Mouse (Mus musculus): ENCODE results near the gene P2ry13.
A peak's percentile ranks its signal among the peaks of the same experiment; 100 is the strongest.

The P2ry13 gene

DNA sequence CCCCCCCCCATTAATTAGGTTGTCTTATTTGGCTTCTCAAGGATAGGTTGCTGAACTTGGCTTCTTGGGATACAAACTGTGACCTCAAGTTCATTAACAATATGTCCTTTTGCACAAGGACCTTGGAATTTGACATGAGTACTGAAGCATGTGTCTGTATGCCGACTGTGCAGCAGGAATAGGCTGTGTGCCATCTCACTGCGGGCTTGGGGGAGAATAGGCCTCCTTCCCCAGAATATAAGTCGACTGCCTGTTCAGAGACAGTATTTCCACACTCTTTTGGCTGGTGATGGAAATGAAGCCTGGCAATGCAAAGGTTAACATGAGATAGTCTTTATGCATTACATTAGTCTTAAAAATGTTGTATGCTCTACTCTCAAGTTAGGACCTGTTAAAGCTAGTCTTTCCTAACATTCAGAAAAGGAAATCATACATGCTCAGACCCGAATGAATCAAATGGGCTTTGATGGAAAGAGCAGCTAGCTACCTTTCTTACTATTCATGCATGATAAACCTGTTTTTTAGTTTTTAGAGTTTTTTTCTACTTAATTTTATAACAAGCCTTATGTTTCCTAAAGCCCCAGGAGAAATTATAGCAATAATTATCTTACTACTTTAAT is 13.2 kb downstream of the P2ry13 start:
- no peak for DNase-seq (ENCODE audit: low spot score)

- DNase-seq (ENCODE audit: low spot score), result no peak
Observed at GRCm38 (mm10) chr3:59194938-59195337, 15.7 kb downstream of the P2ry13 start, which contains the start of gene Gpr87. TSS of gene Gpr87 (minus strand) at chr3:59195104.

DNA sequence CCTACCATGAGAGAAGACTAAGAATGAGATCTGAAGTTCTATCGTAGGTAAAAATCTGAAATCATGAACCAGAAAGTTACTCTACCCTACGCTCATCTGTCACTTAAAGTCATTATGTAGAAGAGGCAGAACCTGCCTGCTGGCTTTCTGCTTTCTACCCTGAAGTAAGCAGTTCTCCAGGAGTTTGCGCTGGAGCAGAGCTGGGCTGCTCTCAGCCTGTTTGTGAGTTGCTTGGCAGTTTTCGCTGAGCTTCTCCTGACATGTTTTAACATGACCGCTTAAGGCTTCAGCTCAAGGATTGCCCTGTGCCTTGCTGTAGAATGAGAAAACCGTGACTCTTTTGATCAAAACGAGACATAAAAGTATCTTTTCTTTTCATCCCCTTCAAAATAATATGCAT is 16.6 kb downstream of the P2ry13 start:
- DNase-seq (ENCODE audit: low spot score), result no peak

GRCm38 (mm10) chr3:59191674-59192073 is 19.0 kb downstream of the P2ry13 start:
- no peak for DNase-seq (ENCODE audit: low spot score)

GRCm38 (mm10) chr3:59187336-59187735 is 23.3 kb downstream of the P2ry13 start:
- no peak for DNase-seq (ENCODE audit: low spot score)

DNA sequence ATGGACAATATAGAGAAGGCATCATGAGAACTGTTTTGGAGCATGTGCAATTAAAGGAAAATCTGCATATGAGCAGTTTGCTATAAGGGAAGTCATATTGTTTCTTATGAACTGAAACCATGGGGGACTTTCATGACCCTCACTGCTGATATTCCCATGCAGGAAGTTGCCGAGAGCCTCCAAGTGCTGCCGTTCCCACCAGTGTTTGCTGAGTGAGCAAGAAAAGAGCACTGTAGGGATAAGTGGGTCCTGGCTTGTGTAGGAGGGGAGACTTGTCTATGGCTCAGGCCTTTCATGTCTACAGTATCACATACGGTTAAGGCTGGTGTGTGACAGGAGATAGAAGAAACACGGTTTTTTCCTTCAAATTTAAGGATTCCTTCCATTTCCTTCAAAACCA is 25.0 kb downstream of the P2ry13 start:
- no peak for DNase-seq (ENCODE audit: low spot score)

DNA sequence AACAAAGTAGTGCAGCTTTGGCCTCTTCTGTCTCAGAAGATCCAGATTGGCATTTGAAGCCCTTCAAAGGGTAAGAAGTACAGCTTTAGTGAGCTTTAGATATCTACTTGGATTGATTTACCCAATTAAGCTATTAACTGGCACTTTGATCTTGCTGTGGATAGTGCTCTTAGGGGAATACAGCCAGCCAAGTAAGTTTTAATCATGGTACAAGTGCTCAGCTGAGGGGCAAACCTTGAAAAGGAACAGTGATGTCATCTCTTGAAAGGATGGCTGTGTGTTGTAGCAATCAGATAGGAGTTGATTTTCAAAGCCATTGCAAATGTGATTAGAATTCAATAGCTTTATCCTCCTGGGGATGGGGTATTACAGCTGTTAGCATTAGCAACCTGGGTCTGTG is 28.6 kb downstream of the P2ry13 start:
- DNase-seq (ENCODE audit: low spot score), result no peak

DNA sequence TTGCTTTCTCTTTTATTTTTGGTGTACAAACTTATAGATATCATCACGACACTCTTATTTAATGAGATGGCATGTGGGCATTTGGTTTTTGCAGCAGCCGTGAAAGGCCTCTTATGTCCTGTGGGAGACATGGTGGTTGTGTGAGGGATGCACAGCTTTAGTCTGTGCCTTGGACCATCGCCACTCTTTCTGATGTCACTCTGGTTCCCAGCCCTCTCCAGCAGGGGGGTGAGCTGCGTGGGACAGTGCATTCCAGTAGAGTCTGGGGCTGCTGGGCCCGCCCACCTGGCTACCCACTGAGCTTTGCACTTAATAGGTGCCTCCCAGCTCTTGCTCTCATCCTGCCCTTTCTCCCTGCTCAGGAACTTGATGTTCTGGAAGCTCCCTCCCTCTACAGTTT is 29.5 kb downstream of the P2ry13 start:
- DNase-seq (ENCODE audit: low spot score), result no peak

DNA sequence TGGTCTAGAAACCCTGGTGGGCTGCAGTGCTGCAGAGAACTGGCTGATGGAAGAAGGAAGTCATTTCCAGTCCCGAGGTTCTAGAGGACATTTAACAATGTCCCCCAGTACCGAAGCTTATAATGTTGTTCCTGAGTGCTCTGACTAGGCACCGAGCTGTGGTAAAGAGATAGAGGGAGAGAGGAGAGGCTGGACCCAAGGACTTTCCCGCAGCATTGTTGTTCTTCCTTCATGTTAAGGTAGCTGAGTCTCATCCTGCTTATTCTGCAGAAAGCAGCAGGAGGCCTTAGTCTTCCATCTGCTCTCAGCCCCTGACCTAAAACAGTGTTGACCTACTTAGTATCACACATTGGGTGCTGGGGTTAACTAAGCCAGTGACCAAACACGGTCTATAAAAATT is 33.8 kb downstream of the P2ry13 start:
- no peak for DNase-seq (ENCODE audit: low spot score)

DNA sequence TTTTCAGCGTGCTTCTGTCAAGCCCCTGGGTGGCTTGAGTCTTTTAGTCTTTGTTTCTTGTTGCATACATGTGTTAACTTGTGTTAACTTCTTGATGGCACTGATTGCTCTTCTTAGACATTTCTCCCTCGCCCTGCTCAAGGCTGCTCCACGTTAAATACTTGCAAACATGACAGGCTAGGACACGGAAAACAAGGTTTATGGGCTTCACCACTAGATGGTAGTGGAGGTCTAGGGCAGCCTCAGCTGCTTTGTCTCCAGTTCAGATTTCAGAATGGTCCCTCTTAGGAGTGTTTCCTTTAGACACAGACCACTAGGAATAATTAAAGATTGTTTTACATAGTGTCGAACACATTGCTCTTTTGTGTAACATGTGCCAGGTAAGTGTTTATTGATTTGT is 35.4 kb downstream of the P2ry13 start:
- peak; percentile 55 for DNase-seq (ENCODE audit: low spot score)

- no peak for DNase-seq (ENCODE audit: low spot score)
Observed at GRCm38 (mm10) chr3:59174426-59175154, 36.1 kb downstream of the P2ry13 start.

GRCm38 (mm10) chr3:59169921-59170627 is 40.6 kb downstream of the P2ry13 start:
- DNase-seq (ENCODE audit: low spot score), result no peak

DNA sequence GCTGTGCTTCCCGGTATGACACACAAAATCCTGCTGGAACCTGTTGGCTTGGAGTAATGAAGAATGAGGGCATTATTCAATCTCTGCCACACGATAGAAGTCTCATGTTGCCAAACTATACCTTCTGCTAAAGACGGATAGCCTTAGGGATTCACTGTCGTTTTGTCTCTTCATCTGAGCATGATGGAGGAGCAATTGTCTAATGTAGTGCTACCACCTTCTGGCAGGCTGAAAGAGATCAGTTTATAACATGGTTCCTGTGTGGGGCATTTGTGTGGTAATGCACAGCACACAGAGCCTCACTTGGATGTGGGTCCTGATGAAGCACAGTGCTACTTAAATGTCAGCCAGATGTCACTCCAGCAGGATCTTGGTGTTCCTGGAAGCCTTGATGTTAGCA is 41.5 kb downstream of the P2ry13 start:
- DNase-seq (ENCODE audit: low spot score), result no peak

- no peak for DNase-seq (ENCODE audit: low spot score)
Observed at GRCm38 (mm10) chr3:59168476-59168875, 42.2 kb downstream of the P2ry13 start.

DNA sequence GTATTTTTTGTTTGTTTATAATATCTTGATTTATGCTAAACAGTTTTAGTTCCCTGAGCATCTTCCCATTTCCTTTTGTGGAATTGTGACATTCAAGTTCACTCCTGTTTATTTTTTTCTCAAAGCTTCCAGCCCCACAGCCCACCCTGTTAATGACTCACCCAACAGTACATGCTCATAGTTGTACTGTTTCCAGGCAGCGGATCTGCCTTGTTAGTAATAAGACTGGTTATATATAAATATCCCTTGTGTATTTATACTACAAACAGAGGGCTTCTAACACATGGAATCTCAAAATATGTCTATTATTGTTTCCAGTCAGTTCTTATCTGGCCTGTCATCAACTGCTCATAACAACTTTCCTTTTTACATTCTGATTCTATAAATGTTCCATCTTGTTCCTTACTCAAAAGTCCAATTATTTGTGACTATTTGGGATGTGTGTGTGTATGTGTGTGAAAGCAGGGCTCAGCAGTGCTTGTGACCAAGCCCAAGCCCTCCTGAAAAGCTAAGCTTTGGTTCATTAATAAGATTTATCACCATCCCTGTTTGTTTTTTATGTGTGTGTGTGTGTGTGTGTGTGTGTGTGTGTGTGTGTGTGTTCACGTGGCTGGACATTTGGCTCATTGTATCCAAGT is 43.1 kb downstream of the P2ry13 start:
- no peak for DNase-seq (ENCODE audit: low spot score)

- DNase-seq (ENCODE audit: low spot score), result no peak
Observed at GRCm38 (mm10) chr3:59160465-59160864, 50.2 kb downstream of the P2ry13 start.

Data from layer of hippocampus, adult 9-10 months (tissue).